Mouse (Mus musculus): ENCODE measurements around the gene Gpt2.

Gpt2 gene

GRCm38 (mm10) chr8:85526105-85526504 is 33.7 kb downstream of the Gpt2 start:
- peak; percentile 27 for DNase-seq (ENCODE audit: inconsistent ontology term)

- DNase-seq (ENCODE audit: inconsistent ontology term): no peak
These were observed 36.6 kb downstream of the Gpt2 start for GRCm38 (mm10) chr8:85528959-85529358.

- DNase-seq (ENCODE audit: inconsistent ontology term): no peak
These were observed 38.3 kb downstream of the Gpt2 start for GRCm38 (mm10) chr8:85530717-85531116.

GRCm38 (mm10) chr8:85531471-85531870 is 39.1 kb downstream of the Gpt2 start:
- DNase-seq (ENCODE audit: inconsistent ontology term): no peak

GRCm38 (mm10) chr8:85532843-85533242 is 40.5 kb downstream of the Gpt2 start:
- no peak for DNase-seq (ENCODE audit: inconsistent ontology term)

GRCm38 (mm10) chr8:85533434-85533833 is 41.1 kb downstream of the Gpt2 start:
- no peak for DNase-seq (ENCODE audit: inconsistent ontology term)

GRCm38 (mm10) chr8:85534163-85534562 is 41.8 kb downstream of the Gpt2 start:
- DNase-seq (ENCODE audit: inconsistent ontology term): no peak

GRCm38 (mm10) chr8:85536332-85536731 is 44.0 kb downstream of the Gpt2 start:
- no peak for DNase-seq (ENCODE audit: inconsistent ontology term)

GRCm38 (mm10) chr8:85551934-85552333 is 59.6 kb downstream of the Gpt2 start:
- DNase-seq (ENCODE audit: inconsistent ontology term): no peak

- DNase-seq (ENCODE audit: inconsistent ontology term): peak; percentile 66
These were observed 62.2 kb downstream of the Gpt2 start for GRCm38 (mm10) chr8:85554391-85555180.

- peak; percentile 94 for DNase-seq (ENCODE audit: inconsistent ontology term)
These were observed 63.1 kb downstream of the Gpt2 start, which contains the start of gene Dnaja2 for GRCm38 (mm10) chr8:85555181-85556145. Gene Dnaja2, minus strand, starts transcription at chr8:85555344.

- no peak for DNase-seq (ENCODE audit: inconsistent ontology term)
These were observed 64.7 kb downstream of the Gpt2 start for GRCm38 (mm10) chr8:85556986-85557600.

- peak; percentile 72 for DNase-seq (ENCODE audit: inconsistent ontology term)
These were observed 65.2 kb downstream of the Gpt2 start for GRCm38 (mm10) chr8:85557601-85557986.

GRCm38 (mm10) chr8:85559201-85559600 is 66.8 kb downstream of the Gpt2 start:
- DNase-seq (ENCODE audit: inconsistent ontology term): no peak

- no peak for DNase-seq (ENCODE audit: inconsistent ontology term)
These were observed 67.6 kb downstream of the Gpt2 start for GRCm38 (mm10) chr8:85559966-85560365.

- DNase-seq (ENCODE audit: inconsistent ontology term): no peak
These were observed 71.0 kb downstream of the Gpt2 start for GRCm38 (mm10) chr8:85563336-85563735.

GRCm38 (mm10) chr8:85565186-85565585 is 72.8 kb downstream of the Gpt2 start:
- no peak for DNase-seq (ENCODE audit: inconsistent ontology term)

GRCm38 (mm10) chr8:85567801-85568200 is 75.4 kb downstream of the Gpt2 start:
- DNase-seq (ENCODE audit: inconsistent ontology term): no peak

- no peak for DNase-seq (ENCODE audit: inconsistent ontology term)
These were observed 78.1 kb downstream of the Gpt2 start for GRCm38 (mm10) chr8:85570466-85570865.

- no peak for DNase-seq (ENCODE audit: inconsistent ontology term)
These were observed 81.7 kb downstream of the Gpt2 start for GRCm38 (mm10) chr8:85573972-85574496.

All from Muller cell, postnatal 12 days (primary cell).